Mouse (Mus musculus): ENCODE results near the gene Hba-a1.
A peak's percentile ranks its signal among the peaks of the same experiment; 100 is the strongest.
"Not testable (repeated sequence)": the region's sequence is repeated elsewhere in the genome, so short reads cannot be mapped to it uniquely, and the experiment has no call there.

Hba-a1 gene

DNA sequence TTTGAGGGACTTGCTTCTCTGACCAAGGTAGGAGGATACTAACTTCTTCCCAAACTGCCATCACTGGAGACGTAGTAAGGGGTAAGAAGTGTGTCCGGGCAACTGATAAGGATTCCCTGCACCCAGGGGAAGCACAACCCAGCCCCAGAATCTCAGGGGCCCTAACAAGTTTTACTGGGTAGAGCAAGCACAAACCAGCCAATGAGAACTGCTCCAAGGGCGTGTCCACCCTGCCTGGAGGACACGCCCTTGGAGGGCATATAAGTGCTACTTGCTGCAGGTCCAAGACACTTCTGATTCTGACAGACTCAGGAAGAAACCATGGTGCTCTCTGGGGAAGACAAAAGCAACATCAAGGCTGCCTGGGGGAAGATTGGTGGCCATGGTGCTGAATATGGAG, 12.9 kb downstream of the Hba-a1 start, which contains the start of gene Hba-a2:
TSS of gene Hba-a2 (plus strand) at position 287 of the 400 bp plus-strand sequence.
- DNase-seq, result not testable (repeated sequence)

DNA sequence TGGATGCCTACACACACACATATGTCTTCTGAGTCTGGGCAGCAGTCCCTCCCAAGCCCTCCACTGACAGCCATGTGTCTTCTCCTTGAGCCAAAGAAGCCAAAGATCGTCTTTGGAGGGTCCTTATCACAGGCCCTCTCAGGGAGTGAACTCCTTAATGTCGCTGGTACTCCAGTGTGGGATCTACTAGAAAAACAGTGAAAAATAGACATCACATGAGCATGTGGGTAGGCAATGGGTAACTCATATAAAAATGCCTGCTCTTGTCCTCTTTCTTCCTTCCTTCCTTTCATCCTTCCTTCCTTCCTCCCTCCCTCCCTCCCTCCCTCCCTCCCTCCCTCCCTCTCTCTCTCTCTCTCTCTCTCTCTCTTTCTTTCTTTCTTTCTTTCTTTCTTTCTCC, 14.1 kb downstream of the Hba-a1 start:
- DNase-seq, result not testable (repeated sequence)

- DNase-seq, result no peak
Measured at GRCm38 (mm10) chr11:32297866-32298531, 14.7 kb downstream of the Hba-a1 start.

DNA sequence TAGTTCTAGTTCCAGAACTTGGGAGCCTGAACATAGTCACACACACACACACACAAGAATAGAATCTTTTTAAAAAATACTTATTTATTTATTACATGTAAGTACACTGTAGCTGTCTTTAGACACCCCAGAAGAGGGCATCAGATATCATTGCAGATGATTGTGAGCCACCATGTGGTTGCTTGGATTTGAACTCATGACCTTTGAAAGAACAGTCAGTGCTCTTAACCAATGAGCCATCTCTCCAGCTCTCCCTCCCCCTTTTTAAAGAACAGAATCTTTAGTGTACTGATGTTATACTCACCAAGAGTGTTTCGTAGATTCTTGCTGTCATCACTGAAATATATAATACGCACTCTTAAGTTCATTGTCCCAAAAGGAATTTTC, 15.2 kb downstream of the Hba-a1 start:
- no peak for DNase-seq

- peak; percentile 69 for DNase-seq
Measured at GRCm38 (mm10) chr11:32299865-32300264, 16.6 kb downstream of the Hba-a1 start, which contains the start of gene Hbq1a. TSS of gene Hbq1a (plus strand) at chr11:32300069.

GRCm38 (mm10) chr11:32300279-32301267, 17.3 kb downstream of the Hba-a1 start:
- no peak for DNase-seq

DNA sequence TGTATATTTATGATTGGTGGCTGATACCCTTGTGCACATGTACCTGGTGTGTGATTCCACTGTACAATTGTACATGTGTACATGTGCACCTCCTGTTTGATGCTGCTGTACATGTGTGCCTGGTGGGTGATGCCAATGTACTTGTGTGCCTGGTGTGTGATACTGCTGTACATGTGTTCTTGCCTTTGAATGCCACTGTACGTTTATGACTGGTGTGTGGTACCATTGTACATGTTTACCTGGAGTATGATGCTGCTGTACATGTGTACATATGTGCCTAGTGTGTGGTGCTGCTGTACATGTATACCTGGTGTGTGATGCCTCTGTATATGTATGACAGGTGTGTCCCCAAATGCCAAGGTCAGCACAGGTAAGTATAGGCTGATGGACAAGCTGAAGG, 18.2 kb downstream of the Hba-a1 start:
- no peak for DNase-seq

GRCm38 (mm10) chr11:32302824-32303419, 19.6 kb downstream of the Hba-a1 start:
- no peak for DNase-seq

DNA sequence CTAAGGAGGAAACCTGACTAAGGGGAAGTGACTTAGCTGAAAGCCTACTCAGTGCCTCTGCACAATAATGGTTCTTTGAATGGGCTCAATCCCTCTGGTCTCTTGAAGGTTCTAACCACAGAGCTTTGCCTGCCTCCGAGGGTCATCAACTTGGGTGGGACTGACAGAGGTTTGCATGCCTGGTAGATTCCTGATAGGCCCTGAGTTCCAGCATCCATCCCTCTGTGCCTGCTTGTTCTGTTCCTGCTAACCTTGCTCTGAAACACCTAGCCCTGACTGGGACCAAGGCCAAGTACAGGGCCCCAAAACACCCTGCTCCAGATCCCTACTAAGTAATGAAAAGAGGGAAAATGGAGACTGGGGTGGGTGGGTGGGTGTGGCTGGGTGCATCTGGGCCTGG, 20.1 kb downstream of the Hba-a1 start:
- DNase-seq, result no peak

DNA sequence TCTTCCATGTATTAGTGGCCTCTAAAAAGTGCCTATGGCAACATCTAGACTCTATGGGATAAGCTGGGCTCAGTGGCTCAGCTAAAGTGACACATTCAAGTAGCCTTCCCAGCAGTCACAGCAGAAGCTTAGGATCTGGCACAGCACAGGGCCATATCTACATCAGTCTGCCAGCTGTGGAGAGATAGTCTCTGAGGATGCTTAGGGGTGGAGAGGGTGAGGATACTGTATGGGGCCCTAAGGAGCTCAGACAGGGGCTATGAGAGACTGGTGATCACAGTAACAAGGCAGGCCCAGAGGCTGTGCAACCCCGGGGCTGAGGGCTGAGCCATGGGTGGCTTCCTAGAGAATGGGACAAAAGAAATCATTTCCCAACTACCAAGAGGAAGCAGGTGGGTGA, 23.7 kb downstream of the Hba-a1 start:
- DNase-seq, result no peak

GRCm38 (mm10) chr11:32309446-32309845, 26.1 kb downstream of the Hba-a1 start:
- no peak for DNase-seq

DNA sequence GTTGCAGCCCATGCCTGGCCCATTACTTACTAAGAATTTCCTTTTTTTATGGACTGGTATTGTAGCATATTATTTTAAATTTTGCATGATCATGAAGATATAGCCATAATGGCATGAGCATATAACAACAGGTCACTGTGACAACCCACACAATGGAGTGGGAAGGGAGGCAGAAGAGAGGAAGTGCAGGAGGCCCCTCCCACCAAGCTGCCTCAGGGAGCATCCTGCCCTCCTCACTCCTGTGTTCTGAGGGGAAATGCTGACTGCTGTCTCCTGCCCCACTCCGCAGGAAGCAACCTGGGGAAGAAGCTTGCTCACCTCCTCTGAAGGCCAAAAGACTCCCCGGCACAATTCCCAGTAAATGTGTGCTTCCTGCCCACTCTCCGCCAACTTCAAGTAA, 26.6 kb downstream of the Hba-a1 start:
- DNase-seq, result no peak

- no peak for DNase-seq
Measured at GRCm38 (mm10) chr11:32316009-32316408, 32.7 kb downstream of the Hba-a1 start.

GRCm38 (mm10) chr11:32320507-32321195, 37.3 kb downstream of the Hba-a1 start:
- no peak for DNase-seq

GRCm38 (mm10) chr11:32321196-32321565, 37.9 kb downstream of the Hba-a1 start:
- peak; percentile 54 for DNase-seq

DNA sequence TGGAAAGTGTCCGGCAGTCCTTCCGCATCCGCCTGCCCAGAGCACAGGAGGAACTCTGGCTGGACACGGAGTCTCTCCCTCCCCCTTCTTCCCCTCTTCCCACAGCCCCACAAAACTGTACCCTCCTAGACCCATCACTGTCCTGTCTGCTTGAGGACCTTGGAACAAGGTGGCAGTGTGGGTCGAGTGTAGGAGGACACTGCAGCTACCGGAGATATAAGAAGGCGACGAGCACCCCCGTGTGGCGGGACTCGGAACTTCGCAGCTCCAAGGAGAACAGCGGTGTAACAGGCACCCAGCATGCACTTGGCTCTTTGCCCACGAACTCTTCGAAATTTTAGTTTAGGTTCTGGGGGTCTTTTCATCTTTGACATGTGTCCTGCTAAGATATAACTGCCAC, 41.3 kb downstream of the Hba-a1 start:
- DNase-seq, result peak; percentile 90

DNA sequence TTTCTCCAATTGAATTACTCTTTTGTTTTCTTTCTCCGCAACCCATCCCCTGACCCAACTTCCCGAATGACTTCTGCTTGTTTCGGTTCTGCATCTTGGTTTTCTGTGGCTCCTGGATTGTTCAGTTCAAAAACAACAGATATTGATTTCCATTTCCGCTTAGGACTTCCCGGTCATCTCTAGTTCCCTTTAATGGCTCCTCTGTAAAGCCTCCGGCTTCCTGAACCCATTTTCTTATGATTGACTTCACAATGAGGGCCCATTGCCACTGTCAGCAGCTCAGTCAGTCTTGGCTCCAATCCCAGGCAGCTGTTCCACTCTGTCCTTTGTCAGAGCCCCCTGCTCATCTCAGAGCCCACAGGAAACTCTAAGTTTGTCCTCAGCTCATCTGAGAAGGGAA, 47.8 kb downstream of the Hba-a1 start:
- DNase-seq, result peak; percentile 32

DNA sequence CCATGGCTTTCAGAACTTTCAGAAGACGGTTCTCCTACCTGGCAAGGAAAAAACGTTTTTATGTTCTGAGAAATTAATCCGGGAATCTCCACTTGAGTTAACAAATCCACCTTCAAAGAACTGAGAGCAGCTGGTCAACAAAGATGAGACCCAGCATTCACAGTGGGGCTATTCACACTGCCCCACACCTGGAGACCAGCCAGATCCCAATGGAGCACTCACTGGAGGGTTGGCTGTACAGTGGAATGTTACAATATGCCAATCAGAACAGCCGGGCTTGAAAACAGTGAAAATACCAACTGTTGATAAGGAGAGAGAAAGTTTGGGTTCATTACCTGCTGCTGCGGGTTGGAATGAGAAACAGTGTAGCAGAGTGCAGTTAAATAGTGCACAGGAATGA, 48.5 kb downstream of the Hba-a1 start:
- DNase-seq, result no peak

DNA sequence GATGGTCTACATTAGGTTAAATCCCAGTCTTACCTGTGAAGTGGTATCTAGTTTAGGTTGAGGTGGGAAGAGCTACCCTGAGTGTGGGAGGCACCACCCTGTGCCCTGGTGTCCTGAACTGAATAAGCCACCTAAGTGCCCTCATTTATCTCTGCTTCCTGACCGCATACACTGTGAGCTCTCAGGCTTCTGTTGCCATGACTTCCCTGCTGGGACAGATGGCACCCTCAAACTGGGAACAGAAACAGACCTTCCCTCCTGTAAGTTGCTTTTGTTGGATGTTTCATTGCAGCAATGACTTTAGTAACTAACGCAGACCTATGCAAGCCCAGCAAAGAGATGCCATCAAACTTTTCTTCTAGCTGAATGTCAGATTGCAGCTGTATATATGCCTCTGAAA, 49.9 kb downstream of the Hba-a1 start:
- no peak for DNase-seq

All from kidney, adult 18-20 months (tissue).